Mouse (Mus musculus): Measurements from ENCODE around the gene Ncoa4.

DNA sequence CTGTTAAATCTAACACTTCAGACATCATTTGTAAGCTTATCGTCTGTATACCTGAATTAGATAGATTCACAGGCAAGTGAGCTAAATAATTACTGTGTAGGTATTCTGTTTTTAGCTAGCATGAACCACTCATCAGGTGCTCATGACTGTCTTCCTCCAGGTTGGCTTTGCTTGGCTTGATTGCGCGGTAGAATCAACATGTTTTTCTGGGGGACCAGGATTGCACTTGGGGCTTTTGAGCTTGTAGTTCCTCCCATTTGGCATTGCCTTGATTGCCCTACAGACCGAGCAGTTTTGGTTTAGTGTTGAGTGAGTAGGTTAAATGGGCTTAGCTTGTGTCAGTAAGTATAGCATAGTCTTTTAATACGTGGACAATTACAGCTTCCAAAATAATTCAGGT is 2.6 kb downstream of the Ncoa4 start:
- TF ChIP-seq CTCF (IDR thresholded peaks at IDR 0.05; ENCODE audit: low read depth) = no peak
- TF ChIP-seq EP300 (IDR thresholded peaks at IDR 0.05; ENCODE audit: low read depth) = no peak
